Mouse (Mus musculus): ENCODE data around the gene Gm28308.

Gm28308 gene

DNA sequence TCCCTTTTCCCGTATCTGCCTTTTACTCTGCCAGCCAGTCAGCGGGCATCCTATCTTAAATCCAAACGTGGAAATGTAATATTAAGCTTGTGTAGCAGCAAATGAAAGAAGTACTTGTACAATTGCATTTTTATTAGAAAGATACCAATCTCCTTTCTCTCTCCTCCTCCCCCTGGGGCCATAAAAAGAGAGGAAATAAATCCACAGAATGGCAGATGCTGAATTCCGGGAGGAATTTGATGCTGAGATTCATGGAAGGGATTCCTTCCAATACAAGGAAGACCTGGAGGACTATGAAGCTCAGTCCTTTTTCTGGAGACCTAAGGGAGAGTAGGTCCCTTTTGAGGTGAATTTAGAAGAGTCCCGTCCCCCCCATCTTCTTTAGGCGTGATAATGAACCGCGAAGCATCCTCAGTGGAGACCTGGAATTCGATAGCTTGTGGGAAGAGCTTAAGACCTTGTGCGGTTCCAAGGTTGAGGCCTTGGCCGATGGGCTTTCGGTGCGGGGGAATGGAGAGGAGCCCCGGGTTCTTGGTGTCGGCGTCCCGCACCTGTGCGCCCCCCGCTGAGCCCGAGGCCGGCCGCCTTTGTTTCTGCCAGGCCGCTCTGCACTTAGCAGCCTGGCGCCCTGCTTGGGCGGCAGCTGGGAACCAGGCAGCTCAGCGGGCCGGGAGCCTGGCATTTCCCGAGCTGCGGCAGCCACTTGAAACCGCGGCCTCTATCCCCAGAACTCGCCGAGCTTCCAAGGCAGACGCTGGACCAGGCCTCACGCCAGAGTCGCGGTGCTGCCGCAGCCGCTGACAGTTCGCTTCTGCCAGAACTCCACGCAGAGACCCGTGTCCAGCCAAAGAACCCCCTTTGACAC lies 44.7 kb downstream of the Gm28308 start:
- no peak for DNase-seq (ENCODE audit: low spot score in 2 of 2)

DNA sequence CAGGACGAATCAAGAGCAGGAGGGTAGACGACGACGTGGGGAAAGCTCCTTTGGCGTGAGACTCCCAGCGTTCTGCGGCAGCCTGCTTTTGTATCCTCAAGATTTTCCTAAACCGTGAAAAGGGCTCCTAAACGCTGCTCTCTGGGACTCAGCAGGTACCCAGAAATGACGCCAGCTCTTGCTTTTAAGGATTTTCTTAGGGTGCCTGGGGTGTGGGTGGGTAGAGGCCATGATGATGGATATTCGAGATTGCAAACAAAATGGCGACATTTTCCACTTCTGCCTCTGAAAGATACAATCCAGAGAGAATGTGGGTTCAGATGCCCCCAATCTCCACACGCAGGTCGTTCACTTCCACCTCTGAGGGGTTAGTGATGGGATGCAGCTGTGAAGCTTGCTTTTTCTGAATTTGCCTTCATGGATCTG lies 45.4 kb downstream of the Gm28308 start:
- no peak for DNase-seq (ENCODE audit: low spot score in 2 of 2)

DNA sequence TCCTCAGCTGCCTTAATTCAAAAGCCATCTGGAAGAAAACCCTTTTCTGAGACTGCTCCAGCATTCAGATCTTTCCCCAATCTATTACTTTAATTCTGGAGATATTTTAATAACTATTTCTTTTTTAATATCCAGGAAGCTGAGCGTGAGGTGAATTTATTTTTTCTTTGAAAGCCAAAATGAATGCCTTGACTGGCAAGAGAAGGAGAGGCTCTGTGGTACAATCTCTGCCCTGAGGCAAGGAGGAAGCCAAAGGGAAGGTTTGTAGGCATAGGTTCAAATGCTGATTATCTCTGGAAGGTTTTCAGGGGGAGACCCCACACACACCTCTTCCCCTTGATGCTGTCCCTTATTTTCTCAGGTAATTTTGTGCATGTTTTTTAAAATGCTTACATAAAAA lies 46.0 kb downstream of the Gm28308 start:
- no peak for DNase-seq (ENCODE audit: low spot score in 2 of 2)

DNA sequence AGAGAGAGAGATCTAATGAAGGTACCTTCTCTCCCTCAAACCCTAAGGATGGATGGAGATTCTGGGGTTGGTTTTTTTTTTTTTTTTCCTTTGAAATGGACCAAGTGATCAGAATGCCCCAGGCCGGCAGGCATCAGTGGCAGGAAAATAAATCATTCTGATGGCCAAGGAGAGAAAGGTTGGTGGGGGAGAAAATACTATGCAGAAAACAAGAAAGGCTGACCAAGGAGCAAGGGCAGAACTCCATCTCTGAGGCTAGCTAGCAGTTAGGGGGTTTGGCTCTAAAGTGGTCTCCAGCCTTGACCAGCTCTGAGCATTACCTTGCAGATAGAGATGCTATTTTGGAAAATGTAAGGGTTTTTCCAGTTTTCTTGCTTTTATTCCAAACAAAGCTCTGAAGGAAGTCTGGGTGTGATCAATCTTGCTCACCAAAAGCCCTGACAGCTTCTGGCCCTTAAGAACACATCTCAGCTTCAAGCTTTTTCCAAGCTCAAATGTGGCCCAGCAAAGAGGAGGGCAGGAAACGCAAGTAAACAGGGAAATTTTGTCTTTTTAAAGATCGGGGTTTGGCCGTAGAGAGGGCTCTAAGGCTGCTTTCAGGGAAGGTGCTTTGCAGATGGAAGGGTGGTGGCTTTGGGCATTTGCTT lies 46.6 kb downstream of the Gm28308 start:
- DNase-seq (ENCODE audit: low spot score in 2 of 2), result no peak

DNA sequence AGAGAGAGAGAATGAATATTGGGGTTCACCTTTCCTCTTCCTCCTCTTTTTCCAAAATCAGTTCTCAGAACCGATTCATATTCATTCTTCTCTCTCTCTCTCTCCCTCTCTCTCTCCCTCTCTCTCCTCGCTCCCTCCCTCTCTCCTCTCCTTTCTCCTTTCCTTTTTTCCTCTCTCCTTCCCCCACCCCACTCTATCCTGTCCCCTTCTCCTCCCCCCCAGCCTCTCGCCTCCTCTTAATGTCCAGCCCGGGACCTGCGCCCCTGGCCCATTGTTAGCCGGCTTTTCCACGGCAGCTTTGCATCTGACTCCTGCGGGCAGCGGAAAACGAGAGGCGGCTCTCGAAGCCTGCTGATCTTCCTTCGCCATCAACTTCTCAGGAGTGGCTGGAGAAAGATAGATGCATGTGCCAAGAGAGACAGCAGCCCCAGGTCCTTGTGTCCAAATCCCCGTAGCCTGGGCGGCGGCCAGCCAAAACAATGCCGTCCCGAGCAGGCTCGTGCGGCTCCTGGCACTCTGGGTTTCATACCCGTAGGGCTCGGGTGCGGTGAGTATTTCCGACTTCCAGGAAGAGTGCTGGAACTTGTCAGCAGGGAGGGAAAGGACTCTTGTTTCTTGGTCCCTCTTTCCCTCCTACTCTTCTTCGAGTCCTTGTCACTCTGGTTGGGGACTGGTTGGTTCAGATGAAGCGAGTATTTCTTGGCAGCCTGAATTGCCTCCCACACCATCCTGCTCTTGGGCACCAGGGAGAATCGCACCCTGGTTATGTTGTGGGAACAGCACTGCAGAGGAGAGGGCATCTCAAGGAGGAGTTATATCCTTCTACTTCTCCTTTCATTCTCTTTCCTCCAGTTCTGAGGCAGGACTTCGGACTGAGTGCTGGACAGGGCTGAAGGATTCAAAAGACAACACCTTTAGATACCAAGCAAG lies 47.4 kb downstream of the Gm28308 start:
- DNase-seq (ENCODE audit: low spot score in 2 of 2), result no peak

DNA sequence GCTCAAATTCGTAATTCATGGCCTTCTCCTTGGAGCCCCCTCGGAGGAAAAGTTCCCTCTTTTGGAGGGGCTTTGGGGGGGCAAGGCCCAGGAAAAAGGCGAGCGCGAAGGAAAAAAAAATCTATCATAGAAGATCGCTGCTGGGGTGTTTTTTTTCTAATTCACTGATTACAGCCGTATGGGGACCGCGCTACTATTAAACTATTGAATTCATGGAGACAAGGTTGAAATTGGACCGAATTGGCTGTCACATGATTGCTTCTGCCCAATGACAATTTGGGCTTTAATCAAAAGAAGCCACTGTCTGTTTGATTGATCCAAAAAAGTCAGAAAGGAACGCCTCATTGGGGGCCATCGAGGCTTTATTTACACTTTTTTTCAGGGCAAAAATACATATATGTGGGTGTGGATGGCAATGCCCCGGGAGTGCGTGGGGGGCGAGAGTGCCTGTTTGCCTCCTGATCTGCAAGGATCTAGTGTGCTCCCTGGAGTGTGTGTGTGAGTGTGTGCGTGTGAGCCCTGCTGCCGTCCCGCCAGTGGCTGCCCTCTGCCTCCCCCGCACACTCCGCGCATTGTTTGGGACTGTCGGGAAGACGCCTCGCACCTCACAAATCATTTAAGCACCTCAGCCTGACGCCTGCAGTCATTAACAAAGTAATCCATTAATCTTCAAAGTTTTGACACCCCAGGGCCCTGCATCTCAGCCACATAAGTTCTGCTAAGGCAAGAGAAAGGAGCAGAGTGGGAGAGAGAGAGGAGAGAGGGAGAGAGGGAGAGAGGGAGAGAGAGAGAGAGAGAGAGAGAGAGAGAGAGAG lies 48.3 kb downstream of the Gm28308 start, which contains the start of gene Hoxa2:
Gene Hoxa2 (minus strand): TSS at position 206 of the 815 bp plus-strand sequence.
- DNase-seq (ENCODE audit: low spot score in 2 of 2), result no peak

DNA sequence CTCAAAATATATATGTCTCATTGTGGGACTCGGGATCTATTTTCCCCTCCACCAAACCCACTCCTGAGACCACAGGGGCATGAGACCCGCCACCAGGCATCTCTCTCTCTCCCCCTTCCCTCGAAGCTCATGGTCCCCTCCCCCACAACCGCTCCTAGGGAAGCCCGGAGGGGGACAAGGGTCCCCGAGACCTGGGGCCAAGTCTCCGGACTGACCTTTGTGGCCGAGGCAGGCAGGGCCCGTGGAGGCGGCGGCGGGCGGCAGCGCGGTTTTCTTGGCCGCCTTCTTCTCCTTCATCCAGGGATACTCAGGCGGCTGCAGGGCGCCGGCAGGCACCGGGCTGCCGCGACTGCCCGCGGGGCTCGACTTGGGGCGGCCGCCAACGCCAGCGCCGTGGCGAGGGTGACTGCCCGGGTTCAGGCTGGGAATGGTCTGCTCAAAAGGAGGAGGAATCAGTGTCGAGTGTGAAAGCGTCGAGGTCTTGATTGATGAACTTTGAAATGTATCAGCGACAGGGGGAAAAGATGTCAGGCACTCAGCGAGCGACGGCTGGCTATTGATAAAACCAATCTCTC lies 49.0 kb downstream of the Gm28308 start:
- DNase-seq (ENCODE audit: low spot score in 2 of 2), result no peak

DNA sequence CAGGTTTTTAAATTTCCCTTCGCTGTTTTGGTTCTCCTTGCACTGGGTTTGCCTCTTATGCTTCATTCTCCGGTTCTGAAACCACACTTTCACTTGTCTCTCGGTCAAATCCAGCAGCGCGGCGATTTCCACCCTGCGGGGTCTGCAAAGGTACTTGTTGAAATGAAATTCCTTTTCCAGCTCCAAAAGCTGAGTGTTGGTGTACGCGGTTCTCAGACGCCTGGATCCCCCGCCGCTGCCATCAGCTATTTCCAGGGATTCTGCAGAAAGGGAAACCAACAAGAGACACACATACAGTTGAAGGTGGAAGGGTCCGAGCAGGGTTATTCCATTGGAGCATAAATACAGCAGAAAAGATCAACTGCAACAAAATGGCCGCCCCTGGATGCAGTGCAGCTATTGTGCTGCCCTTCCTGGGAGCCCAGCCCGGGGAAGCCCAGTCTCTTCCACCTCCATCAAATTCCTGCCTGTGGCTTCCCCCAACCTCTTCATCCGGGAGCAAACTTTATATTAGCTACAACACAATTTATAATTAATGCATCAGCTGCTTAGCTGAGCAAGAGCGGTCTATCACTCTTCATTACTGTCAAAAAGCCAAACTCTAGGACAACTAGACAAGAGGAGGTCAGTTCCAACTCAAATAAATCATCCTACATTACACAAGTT lies 49.6 kb downstream of the Gm28308 start:
- no peak for DNase-seq (ENCODE audit: low spot score in 2 of 2)

DNA sequence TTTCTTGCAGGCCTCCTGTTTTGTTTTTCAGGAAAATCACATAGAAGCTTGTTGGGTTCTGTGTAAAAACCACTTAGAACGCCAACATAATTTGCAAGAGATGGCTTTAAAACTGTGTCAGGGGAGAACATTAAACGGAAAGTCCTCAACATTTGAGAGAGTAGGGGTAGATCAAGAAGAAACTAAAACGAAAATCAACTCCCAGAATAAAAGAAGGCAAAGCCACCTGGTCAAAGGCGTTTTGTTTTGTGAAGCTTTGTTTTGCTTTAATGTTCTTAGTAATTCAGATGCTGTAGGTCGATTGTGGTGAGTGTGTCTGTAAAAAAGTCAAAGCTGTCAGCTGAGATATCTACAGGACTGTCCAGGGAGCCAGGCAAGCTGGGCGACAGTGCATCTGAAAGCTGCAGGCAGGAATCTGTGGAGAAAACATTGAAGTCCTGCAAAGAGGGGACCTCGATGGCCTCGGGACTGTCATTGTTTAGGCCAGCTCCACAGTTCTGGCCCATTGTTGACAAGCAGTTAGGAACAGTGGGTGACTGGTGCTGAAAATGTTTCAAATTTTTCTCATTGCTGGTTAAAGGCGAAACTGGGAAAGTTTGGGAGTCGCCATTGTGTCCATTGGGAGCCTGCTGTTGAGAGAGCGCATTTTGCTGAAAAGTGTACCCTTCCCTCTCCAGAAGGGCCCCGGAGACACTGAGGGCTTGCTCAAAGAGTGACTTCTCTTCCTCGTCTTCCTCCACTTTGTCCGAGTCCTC lies 50.4 kb downstream of the Gm28308 start:
- no peak for DNase-seq (ENCODE audit: low spot score in 2 of 2)

DNA sequence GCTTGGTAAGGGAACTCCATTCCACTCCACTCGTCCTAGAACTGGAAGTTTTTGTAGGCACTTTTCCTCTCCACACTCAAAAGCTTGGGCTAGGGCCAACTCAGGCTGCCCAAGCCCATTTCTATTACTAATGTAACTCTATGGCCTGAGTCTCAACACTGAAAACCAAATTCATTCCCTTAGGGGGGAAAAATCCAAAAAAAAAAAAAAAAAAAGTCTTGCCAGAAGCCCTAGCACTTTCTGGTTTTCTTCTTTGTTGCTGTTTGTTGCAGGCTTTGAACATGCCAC lies 51.1 kb downstream of the Gm28308 start:
- DNase-seq (ENCODE audit: low spot score in 2 of 2), result no peak

DNA sequence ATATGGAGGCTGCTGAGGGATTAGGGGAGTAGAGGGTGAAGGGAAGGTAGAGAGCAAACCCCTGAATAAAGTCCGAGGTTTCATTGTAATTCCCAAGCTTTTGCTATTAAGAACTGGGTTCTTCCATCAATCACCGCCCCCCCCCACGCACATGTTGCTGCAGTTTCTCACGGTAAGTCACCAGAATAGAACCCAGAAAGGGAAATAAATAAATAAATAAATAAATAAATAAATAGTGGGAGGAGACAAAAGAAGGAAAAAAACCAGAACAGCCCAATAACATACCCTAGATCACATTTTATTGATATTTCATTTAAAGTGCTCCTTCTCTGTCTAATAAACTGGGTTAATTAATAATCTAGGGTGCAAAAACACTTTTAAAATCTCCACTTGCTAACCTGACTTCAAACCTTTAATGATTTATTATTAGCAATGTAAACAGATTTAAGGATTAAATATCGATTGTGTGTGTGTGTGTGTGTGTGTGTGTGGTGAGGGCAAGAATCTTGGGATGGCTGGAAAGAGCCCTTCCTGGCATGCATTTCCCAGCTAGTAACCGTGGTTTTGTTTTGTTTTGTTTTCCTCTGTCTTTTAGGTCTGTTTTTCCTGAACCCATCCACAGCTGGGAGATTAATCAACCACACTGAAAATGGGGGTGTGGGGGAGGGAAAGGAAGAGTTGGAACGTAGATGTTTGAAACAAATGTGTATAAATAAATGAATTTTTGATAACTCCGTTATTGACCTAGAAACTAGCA lies 51.6 kb downstream of the Gm28308 start:
- DNase-seq (ENCODE audit: low spot score in 2 of 2), result no peak

DNA sequence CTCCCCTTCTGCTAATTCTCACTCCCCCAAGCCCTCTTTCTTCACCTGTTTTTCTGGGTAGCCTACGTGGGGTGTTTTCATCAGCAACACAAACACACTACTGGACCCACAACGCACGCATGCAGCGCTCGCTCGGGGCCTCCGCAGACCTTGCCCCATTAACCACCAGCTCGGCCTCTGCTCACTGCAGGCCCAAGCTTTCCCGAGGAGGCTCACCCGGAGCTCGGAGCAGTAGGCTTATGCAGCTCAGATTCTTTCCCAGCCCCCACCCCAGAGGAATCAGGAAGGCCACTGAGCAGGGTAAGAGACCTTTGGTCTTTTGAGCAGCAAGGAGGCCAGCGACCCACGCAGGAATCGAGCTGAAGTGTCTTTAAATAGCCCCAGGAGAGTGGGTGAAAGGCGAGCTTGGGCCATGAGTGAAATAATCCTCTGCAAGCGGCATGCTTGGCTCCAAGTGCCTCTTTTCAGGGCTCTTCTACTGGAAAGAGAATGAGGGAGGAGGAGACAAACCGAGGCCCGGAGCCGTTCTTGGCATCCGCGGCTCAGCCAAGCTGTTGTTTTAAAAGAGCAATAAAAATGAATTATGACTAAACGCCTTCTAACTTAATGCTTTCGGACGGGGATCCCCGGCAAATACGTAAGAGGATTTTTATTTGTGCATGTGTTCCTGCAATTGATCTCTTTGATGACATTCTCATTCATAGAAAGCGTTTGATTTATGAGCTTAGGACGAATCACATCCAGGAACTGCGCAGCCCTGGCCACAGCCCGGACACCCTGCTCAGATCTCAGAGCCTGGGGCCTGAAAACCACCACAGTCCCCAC lies 52.4 kb downstream of the Gm28308 start:
- DNase-seq (ENCODE audit: low spot score in 2 of 2), result no peak

DNA sequence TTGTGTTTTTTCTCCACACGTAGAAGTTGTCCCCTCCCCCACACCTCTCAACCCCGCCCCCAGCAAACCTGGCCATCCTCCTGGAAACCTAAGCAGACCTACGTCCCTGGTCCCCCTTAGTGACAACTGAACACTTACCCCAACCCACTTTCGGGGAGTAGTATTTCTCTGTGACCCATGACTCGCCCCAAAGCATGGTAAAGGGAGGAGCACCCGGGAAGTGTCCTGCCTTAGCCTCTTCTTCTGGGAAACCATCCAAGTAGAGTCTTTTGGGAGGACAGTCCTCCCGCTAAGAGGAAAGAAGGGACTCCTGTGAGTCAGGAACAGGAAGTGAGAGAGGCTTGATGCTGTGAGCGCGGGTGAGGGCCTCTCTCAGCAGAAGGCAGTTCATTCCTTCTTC lies 53.2 kb downstream of the Gm28308 start:
- DNase-seq (ENCODE audit: low spot score in 2 of 2), result no peak

DNA sequence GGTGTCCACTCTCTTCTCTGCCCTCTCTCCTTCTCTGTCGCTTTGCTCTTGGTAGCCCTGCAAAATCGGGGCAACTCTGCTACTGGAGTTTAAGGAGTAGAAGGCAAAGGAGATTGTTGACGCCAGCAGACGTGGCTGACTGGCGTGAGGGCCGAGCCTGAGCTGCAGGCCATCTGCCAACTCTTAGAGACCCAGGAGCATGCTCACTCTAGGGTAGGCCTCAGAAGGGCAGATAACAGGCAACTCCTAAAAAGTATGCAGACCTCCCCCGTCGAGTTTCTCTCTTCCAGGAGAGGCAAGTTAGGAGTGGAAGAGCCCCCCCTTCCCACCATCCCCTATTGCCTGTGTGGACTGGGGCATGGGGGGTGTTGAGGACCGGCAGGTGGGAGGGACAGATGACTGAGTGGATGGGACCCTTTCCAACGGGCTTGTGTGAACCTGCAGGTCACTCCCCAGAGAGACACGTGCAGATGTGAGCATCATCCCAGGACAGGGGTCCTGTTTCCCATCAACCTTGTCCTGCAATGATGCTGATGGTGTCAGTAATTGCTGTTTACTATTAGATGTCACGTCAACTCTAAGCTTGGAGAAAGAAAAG lies 53.9 kb downstream of the Gm28308 start:
- no peak for DNase-seq (ENCODE audit: low spot score in 2 of 2)

DNA sequence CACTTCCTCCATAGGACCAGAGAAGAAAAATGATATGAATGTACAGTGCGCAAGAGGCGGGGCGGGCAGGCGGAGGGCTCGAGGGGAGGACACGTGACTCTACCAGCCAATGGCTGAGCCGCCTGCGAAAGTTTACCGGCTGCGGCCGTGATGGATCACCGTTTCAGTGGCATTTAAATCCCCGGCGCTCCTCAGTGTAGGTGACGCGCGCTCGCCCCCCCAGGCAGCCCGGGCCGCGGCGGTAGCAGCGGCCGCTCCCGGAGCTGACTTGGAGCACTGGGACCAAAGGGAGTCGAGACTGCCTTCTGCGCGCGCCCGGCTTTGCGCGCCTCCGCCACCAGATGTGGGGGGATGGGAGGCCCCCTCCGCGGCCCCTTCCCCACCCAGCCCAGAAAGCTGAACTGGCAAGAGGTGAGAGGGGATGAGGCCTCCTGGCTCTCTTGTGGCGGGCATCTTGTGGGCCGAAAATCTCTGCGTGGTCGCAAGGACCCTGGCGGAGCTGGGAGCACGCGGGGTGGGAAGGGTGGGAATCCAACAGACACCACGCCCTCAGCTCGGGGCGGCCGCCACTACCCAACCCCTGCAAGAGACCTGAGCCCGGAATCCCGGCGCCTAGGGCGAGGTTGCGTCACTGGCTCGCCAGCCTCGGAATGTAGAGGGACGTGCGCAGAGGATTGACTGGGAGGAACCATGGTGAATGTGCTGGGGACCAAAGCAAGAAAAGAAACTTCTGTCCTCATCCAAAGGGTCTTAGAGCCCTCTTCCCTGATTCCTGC lies 54.7 kb downstream of the Gm28308 start, which contains the start of gene Hoxa1:
Gene Hoxa1 (minus strand): TSS at position 42 of the 776 bp plus-strand sequence.
- no peak for DNase-seq (ENCODE audit: low spot score in 2 of 2)

DNA sequence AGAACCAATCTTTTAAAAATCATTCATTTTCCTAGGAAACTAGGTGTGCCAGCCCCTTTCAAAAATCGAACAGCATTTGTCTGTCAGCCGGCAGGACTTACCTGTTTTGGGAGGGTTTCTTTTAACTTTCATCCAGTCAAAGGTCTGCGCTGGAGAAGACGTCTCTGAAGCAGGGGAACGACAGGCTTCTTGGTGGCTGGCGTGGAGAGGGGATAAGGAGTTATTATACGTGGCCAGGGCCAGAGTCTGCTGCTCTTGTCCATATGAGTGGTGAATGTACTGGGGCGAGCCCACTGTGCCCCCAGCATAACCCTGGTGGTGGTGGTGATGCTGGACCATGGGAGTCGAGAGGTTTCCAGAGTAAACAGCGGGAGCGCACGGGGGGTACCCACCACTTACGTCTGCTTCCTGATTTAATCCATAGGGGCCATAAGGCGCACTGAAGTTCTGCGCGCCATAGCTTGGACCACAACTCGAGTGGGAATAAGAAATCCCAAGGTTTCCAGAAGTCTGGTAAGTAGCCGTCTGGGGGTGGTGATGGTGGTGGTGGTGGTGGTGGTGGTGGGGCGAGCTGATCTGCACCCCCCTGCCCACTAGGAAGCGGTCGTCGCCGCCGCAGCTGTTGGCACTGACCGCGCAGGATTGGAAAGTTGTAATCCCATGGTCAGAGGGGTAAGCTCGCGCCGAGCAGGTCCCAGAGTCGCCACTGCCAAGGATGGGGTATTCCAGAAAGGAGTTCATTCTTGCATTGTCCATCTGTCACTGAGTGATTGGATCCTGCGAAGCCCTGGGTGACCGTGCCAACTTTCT lies 55.5 kb downstream of the Gm28308 start:
- DNase-seq (ENCODE audit: low spot score in 2 of 2), result no peak
